Mouse (Mus musculus): Measurements from ENCODE around the gene Gm3336.

GRCm38 (mm10) chr8:70671615-70672324, 46.6 kb upstream of the Gm3336 start:
- TF ChIP-seq CTCF (IDR thresholded peaks at IDR 0.05; ENCODE audit: low read depth, low read length) = no peak
- no peak for TF ChIP-seq POLR2A (IDR thresholded peaks at IDR 0.05; ENCODE audit: borderline replicate concordance, low read depth, low read length)
